ENCODE assay signal across 16 mouse cellular contexts in genomic region chr14:120273766-120274165, GRCm38 (mm10).
"Had no signal": no experiment of that assay in that cellular context is flagged by ENCODE, and none has a peak within 500 bp of the region (broad histone marks: within the 10 kb centered on the region; RNA-seq: fewer than 3 reads in every experiment).

No protein-coding gene starts in this region.

- H3K36me3 ChIP-seq: intestine, embryonic 15.5 days; limb, embryonic 15.5 days; liver, embryonic 13.5 days; lung, embryonic 15.5 days; midbrain, embryonic 12.5 days had no signal

- H3K4me3 ChIP-seq: intestine, embryonic 15.5 days; limb, embryonic 15.5 days; liver, embryonic 13.5 days; lung, embryonic 15.5 days; megakaryocyte, embryonic 14.5 days; midbrain, embryonic 12.5 days had no signal

- H3K4me2 ChIP-seq: intestine, embryonic 15.5 days; limb, embryonic 15.5 days; liver, embryonic 13.5 days; lung, embryonic 15.5 days; midbrain, embryonic 12.5 days had no signal

- H3K27ac ChIP-seq: intestine, embryonic 15.5 days; limb, embryonic 15.5 days; liver, embryonic 13.5 days; lung, embryonic 15.5 days; macrophage; midbrain, embryonic 12.5 days had no signal

- H3K9ac ChIP-seq: intestine, embryonic 15.5 days; limb, embryonic 15.5 days; liver, embryonic 13.5 days; liver, postnatal 0 days; lung, embryonic 15.5 days; midbrain, embryonic 12.5 days had no signal

- DNase-seq: kidney, adult 18-20 months; kidney, postnatal 10 days; layer of hippocampus, adult 9-11 months; left cerebral cortex, postnatal 4 days; liver, embryonic 13.5 days; liver, postnatal 0 days; lung, postnatal 14 days; right cerebral cortex, postnatal 14 days; thymus, adult 2 months; thymus, postnatal 25 days had no signal

- H3K27me3 ChIP-seq: intestine, embryonic 15.5 days; limb, embryonic 15.5 days; liver, embryonic 13.5 days; lung, embryonic 15.5 days; megakaryocyte, embryonic 14.5 days; midbrain, embryonic 12.5 days had no signal

- H3K9me3 ChIP-seq: intestine, embryonic 15.5 days; limb, embryonic 15.5 days; liver, embryonic 13.5 days; lung, embryonic 15.5 days; megakaryocyte, embryonic 14.5 days; midbrain, embryonic 12.5 days had no signal

- ATAC-seq: intestine, embryonic 15.5 days; liver, postnatal 0 days had no signal
